Mouse (Mus musculus) olfactory bulb, adult 2 months (tissue): ENCODE measurements around the gene Ndufaf2.

ENCODE experiments used
- CTCF ChIP-seq: fragments of 200-500 bp; IDR thresholded peaks from 2 replicates; pipeline ENCODE4 v1.5.1; 2012; ENCODE audit warnings: low read depth, mild to moderate bottlenecking, low read length, moderate library complexity; ENCODE audit not compliant: insufficient read depth
- POLR2A ChIP-seq: fragments of 200-500 bp; IDR thresholded peaks from 2 replicates; pipeline ENCODE4 v1.6.1; 2012; ENCODE audit warnings: mild to moderate bottlenecking, low read depth, low read length, moderate library complexity; ENCODE audit not compliant: insufficient read depth

DNA sequence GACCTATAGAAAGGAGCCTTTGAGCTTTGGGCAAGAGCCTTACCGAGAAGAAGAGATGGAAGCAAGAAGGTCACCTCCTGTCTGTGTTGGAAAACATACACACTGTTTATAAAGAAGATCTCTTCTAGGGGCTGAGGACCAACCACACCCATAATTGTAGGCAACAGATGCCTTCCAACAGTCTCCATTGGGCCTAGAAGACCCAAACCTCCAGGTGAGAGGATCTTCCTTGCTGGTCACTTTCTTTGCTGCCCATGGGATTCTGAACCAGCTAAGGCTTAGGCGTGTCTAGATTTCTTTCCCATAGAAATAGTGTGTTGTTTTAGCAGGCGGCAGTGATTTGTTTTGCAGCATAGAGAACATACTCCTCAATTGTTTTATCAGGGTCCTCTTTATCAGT, 162.1 kb downstream of the Ndufaf2 start:
- no peak for TF ChIP-seq CTCF
- TF ChIP-seq POLR2A = no peak
